Mouse (Mus musculus) stomach, embryonic 16.5 days (tissue): ENCODE data around the gene Dll3. TPM values are rescaled to one million over a fixed set of nuclear protein-coding genes. Genes with fewer than 3 reads are reported as not detected.

ENCODE experiments used
- polyA plus RNA-seq: library from polyadenylated mRNA; unstranded; fragments of >200 nt; fragmentation: Nextera tagmentation; extraction: Ambion mirVana; gene quantifications from 2 replicates; pipeline ENCODE4 v1.2.1, GENCODE M21; 2015

The Dll3 gene
- polyA plus RNA-seq, 1 experiment from 2014 or later: 1.3 TPM

Other genes starting within 250 kb of the Dll3 start
- 45.7 and 60.7 TPM in 2 replicates for gene Fcgbp, start 231.0 kb downstream of the Dll3 start, polyA plus RNA-seq
- gene 9530053A07Rik, start 172.8 kb downstream of the Dll3 start, polyA plus RNA-seq: 0.03 and 0.04 TPM in 2 replicates
- gene Fbl, start 132.5 kb downstream of the Dll3 start, polyA plus RNA-seq: 60.0 and 86.3 TPM in 2 replicates
- gene Dyrk1b, start 122.8 kb downstream of the Dll3 start, polyA plus RNA-seq: 6.2 and 7.0 TPM in 2 replicates
- 1.1 and 1.2 TPM in 2 replicates for gene Eid2, start 34.4 kb downstream of the Dll3 start, polyA plus RNA-seq
- 5.9 and 7.9 TPM in 2 replicates for gene Eid2b, start 24.5 kb downstream of the Dll3 start, polyA plus RNA-seq
- gene Selenov, start 11.1 kb downstream of the Dll3 start, polyA plus RNA-seq: 0.14 TPM in 1 of 2 replicates, not detected in the other
- 113 and 116 TPM in 2 replicates for gene Timm50, start 9.8 kb upstream of the Dll3 start, polyA plus RNA-seq
- gene Supt5, start 36.5 kb upstream of the Dll3 start, polyA plus RNA-seq: 85.7 and 86.7 TPM in 2 replicates
- 800 and 962 TPM in 2 replicates for gene Rps16, start 48.4 kb upstream of the Dll3 start, polyA plus RNA-seq
- 49.9 and 50.7 TPM in 2 replicates for gene Plekhg2, start 70.4 kb upstream of the Dll3 start, polyA plus RNA-seq
- gene Zfp36, start 78.0 kb upstream of the Dll3 start, polyA plus RNA-seq: 26.1 and 35.1 TPM in 2 replicates
- 38.7 and 41.2 TPM in 2 replicates for gene Med29, start 90.5 kb upstream of the Dll3 start, polyA plus RNA-seq
- 84.3 and 88.5 TPM in 2 replicates for gene Paf1, start 90.7 kb upstream of the Dll3 start, polyA plus RNA-seq
- gene Gmfg, start 135.2 kb upstream of the Dll3 start, polyA plus RNA-seq: 17.7 and 19.2 TPM in 2 replicates
- gene Lrfn1, start 149.7 kb upstream of the Dll3 start, polyA plus RNA-seq: 1.0 and 1.7 TPM in 2 replicates
- not detected in 2 replicates for gene Ifnl2, start 208.2 kb upstream of the Dll3 start, polyA plus RNA-seq
- not detected in 2 replicates for gene Ifnl3, start 220.6 kb upstream of the Dll3 start, polyA plus RNA-seq
- 124 and 215 TPM in 2 replicates for gene Sycn, start 238.6 kb upstream of the Dll3 start, polyA plus RNA-seq
- gene Nccrp1, start 245.0 kb upstream of the Dll3 start, polyA plus RNA-seq: 19.7 and 34.8 TPM in 2 replicates